Mouse (Mus musculus): ENCODE results near the gene Suox. TPM values are rescaled to one million over a fixed set of nuclear protein-coding genes. Genes with fewer than 3 reads are reported as not detected.
"Not testable (repeated sequence)": the region's sequence is repeated elsewhere in the genome, so short reads cannot be mapped to it uniquely, and the experiment has no call there.

Suox gene
- total RNA-seq (2021): 10 to 100 TPM in 1 of 2 experiments, 1 to 10 TPM in 1; 9.5 to 11.9 TPM
- long read RNA-seq, transcript Suox-201 (4 exons, 2,497 nt): major isoform, 5 of 10 reads
- long read RNA-seq, partial matches to known transcripts: 2 of 10 reads
- long read RNA-seq, other reads (novel, unspliced or antisense): 3 of 10 reads

- peak; percentile 72 to 86 for DNase-seq (ENCODE audit: low spot score in 2 of 2)
Observed at GRCm38 (mm10) chr10:128673763-128674468, at the start of gene Suox. TSS of gene Suox (minus strand) at chr10:128674073.

DNA sequence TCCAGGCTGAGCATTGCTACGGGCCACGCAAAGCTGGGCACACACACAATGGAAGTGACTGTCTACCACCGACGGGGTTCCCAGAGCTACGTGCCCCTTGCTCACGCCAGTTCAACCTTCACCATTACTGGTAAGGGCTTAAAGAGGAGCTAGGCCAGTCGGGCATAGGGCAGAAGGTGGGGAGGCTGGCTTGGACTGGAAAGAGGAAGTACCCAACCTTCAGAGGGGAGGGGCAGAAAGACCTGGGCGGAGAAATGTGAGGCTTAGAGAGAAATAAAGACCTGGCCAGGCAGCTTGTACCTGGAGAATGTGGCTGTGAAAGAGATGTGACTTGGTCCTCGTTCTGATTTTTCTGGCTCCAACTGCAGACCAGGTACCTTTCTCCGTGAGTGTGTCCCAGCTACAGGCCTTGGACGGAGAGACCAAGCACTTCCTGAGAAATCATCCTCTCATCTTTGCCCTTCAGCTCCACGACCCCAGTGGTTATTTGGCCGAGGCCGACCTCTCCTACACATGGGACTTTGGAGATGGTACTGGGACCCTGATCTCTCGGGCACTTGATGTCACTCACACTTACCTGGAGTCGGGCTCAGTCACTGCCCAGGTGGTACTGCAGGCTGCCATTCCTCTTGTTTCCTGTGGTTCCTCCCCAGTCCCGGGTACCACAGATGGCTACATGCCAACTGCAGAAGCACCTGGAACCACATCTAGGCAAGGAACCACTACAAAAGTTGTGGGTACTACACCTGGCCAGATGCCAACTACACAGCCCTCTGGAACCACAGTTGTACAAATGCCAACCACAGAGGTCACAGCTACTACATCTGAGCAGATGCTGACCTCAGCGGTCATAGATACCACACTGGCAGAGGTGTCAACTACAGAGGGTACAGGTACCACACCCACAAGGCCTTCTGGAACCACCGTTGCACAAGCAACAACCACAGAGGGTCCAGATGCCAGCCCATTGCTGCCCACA is 42.0 kb upstream of the Suox start:
- DNase-seq (ENCODE audit: low spot score in 2 of 2): no peak

GRCm38 (mm10) chr10:128711318-128711717 is 37.4 kb upstream of the Suox start:
- not testable (repeated sequence) for DNase-seq (ENCODE audit: low spot score in 2 of 2)

DNA sequence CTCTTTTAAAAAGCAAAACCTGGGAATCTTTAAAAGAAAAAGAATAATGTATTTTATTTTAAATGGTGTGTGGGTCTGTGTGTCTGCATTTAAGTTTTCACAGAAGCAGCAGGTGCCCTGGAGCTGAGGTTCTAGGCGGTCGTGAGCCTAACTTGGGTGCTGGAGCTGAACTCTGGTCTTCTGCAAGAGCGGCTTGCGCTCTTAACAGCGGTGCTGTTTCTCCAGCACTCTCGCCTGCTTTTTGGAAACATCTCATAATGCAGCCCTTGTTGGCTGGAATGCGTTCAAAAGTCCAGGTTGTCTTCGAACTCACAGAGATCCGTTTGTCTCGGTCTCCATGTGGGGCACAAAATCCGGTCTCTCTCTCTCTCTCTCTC is 31.4 kb upstream of the Suox start:
- DNase-seq (ENCODE audit: low spot score in 2 of 2): peak; percentile 24 to 37

DNA sequence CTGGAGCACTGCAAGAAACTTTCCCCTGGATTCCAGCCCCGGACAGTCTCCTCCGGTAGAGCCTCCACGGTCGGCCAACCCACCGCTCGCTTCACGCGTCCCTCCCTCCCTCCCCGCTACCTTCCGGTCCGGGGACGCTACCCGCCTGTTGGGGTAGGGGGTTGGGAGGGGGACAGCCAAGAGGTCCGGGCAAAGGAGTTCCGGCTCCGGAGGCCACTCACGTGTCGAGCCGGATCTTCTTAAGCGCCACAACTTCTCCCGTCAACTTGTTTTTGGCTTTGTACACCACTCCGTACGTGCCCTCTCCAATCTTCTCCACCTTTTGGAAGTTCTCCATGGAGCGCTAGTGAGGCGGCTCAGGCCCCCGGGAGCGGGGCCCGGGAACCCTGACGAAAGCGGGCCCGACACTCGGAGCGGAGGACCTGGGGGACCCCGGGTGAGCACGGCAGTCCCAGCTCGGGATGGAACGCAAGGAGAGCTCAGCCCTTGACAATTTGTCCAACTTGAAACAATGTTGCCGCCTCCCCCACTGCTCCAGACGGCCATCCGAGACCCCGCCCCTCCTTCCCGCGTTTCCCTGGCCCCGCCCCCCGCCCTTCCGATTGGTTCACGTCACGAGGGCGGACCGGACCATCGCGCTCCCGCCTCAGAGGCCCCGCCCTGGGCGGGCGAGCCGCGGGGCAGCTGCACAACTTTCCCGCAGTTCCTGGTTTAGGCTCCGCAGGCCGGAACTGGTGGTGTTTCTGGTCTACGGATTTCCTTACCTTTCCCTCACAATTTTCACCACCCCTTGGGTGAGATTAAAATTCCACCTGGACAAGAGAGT is 30.8 kb upstream of the Suox start, which contains the start of gene Cdk2:
Cdk2 (minus strand) TSS at position 541 of the 826 bp plus-strand sequence.
- DNase-seq (ENCODE audit: low spot score in 2 of 2): peak; percentile 82 to 88

DNA sequence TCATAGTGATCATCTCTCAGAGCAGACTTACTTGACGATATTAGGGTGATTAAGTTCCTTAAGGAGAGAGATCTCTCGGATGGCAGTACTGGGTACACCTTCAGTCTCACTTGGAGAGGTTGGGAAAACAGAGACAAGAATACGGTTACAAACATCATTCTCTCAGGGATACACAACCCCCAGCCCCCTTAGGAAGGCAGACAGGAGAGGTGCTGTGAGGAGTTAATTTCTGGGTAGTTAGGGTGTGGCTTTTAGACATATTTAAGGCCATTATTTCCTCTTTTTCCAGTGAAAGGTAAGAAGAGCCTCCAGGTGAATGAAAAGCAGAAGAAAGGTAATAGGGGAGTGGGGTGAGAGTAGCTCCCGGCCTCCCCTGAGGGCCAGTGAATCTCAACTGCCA is 30.0 kb upstream of the Suox start, which contains the start of gene Pmel:
Pmel (plus strand) TSS at position 301 of the 400 bp plus-strand sequence.
- no peak for DNase-seq (ENCODE audit: low spot score in 2 of 2)

GRCm38 (mm10) chr10:128702328-128703007 is 28.6 kb upstream of the Suox start:
- no peak for DNase-seq (ENCODE audit: low spot score in 2 of 2)

DNA sequence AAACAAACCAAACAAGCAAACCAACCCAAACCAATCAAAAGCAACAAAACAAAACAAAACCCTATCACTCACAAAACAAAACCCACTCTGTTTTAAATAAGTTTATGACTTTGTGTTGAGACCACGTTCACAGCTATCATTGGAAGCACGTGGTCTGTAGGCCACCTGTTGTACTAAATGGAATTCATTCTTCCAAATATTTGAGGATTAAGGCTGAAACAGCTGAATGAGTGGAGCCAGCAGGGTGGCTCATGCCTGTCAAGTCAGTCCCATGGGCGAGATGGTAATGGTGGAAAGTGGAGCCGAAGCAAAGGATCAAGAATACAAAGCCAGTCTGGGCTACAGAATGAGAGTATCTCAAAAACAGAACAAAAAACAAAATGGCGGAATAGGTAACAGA is 26.8 kb upstream of the Suox start:
- no peak for DNase-seq (ENCODE audit: low spot score in 2 of 2)

DNA sequence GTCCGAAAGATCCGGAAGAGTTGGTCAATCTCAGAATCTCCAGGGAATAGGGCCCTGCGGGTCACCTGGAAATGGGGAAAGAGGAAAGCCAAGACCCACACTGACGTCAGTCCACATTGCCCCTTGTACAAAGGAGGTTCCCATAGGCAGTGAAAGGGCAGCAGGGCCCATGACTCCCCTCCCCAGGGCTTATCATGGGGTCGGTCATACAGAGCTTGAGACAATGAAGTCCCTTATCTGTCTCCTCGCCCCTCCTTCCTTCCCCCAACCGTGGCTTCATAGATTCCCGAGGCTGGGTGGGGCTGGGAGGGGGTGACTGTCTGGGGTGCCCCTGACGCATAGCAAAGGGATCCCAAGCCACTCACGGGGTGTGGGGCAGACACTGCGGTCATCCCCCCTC is 25.7 kb upstream of the Suox start:
- no peak for DNase-seq (ENCODE audit: low spot score in 2 of 2)

DNA sequence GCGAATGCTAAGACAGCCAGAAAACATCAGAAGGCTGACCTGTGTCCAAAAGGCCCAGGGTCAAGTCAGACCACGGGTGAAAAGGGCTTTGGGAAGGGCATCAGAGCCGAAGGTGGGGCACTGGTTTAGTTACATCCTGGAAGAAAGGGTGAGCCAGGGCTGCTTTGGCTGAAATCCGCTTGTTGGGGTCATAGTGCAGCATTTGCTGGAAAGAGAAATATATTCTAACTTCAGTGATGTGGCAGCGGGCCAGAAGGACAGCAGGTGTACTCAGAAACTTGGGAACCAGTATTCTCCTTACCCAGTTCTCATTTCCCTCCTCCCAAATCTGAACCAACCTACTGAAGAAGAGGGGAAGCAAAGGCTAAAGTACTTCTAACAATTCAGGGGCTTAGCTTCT is 25.1 kb upstream of the Suox start:
- no peak for DNase-seq (ENCODE audit: low spot score in 2 of 2)

- DNase-seq (ENCODE audit: low spot score in 2 of 2): no peak
Observed at GRCm38 (mm10) chr10:128697072-128697725, 23.3 kb upstream of the Suox start.

GRCm38 (mm10) chr10:128695992-128696807 is 22.3 kb upstream of the Suox start, which contains the start of gene Rab5b:
TSS of gene Rab5b (minus strand) at chr10:128696264.
- DNase-seq (ENCODE audit: low spot score in 2 of 2): peak; percentile 99 to 100

DNA sequence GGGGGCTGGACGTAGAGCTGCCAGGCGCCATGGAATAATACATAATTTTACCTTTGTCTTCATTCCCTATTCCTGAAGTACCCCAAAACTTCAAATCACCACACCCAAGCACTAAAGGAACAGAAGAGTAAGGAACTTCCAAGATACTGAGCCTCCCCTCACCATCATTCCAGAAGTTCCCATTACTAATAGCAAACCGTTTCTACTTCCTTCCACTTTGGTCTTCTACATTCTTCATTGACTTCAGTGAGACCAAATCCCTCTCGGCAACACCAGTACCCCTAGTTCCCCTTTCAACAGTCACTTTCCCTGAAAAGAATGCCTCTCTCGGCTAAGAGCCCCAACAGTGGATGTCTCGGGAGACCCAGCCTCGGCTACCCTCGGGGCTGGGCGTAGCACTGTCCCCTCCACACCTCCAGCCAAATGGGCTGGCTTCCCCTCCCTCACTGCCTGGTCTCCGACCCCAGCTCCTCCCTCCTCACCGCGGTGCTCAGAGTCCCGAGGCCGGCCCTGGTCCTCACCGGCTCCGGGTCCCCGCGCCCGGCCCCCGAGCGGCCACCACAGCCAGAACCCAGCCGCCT is 21.6 kb upstream of the Suox start:
- DNase-seq (ENCODE audit: low spot score in 2 of 2): no peak

- DNase-seq (ENCODE audit: low spot score in 2 of 2): no peak
Observed at GRCm38 (mm10) chr10:128674469-128675008, 666 bp upstream of the Suox start.

- no peak for DNase-seq (ENCODE audit: low spot score in 2 of 2)
Observed at GRCm38 (mm10) chr10:128671148-128671547, 2.7 kb downstream of the Suox start.

DNA sequence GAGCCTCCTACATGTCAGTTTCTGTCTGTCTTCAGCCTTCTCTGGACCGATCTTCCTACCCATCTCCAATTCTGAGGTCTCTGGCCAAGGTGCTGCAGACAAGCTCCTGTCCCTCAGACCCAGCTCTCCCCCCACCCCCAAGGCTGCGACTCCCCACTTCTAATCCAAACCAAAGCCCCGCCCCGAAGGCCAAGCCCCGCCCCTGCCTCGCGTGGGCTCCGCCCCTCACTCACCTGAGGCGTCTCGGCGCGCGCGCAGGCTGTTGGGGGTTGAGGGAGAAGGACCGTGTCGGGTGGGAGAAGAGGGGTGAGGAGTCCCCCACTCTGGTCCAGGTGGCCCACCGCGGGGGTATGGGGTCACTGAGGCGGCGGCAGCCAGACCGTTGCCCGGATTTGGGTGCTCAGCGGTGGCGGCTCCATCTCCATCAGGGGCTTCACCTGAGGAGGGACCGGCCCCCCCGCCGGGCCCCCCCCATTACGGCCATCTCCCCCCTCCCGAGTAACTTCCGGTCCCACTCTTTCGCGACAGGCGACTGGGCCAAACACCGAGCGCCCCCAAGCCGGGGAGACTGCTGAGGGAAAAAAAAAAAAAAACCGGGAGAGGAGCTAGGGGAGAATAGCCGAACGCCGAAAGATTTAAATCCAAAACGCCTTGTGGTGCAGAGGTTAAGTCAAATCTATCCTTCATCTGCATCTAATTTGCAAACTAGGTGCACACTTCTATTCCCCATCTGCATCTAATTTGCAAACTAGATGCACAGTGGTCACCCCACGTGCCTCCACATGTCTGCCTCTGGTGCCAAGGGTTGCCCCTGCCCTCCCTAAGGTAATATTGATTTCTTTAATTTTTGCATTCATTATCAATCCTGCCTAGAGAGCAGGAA is 4.8 kb downstream of the Suox start:
- peak; percentile 63 to 74 for DNase-seq (ENCODE audit: low spot score in 2 of 2)

DNA sequence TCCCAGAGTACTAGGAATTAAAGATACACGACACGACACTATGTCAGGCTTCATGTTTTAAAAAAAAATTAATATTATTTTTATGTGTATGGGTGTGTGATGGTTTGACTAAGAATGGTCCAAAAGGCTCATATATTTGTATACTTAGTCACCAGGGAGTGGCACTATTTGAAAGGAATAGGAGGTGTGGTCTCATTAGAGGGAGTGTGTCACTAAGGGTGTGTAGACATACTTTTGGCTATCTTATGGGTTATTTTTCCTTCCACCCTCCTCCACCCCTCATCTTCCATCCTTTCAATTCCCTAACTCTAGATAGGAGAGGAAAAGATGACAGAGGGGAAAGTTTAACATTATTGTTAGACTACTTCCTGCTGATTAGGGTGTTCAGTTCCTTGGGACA is 8.1 kb downstream of the Suox start:
- DNase-seq (ENCODE audit: low spot score in 2 of 2): no peak
